Mouse (Mus musculus) stomach, postnatal 0 days (tissue): ENCODE data around the gene Nhsl2.

Experiments used
- CTCF ChIP-seq: IDR thresholded peaks from 2 replicates; pipeline ENCODE4 v1.5.1; 2016; ENCODE audit warnings: antibody characterized with exemption, low read depth, mild to moderate bottlenecking, moderate library complexity
- EP300 ChIP-seq: optimal IDR thresholded peaks from 2 replicates; pipeline ENCODE3; 2016; ENCODE audit warnings: antibody characterized with exemption

DNA sequence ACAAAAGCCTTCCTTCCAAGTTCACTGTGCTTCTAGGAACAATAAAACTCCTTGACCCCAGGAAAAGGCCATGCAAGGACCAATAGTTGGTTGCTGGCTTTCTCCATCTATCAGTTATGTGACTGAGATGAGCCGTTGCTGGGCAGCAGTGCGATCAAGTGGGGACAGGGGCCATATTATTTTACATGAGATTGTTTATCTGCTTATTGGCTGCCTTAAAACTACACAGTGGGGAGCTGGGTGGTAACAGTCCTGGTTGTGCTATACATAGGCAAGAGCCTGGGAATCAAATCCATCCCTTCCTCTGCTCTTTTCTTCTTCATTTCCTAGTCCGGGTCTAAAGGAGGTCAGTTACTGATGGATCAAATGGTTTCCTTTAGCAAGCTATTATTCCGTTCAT lies 53.4 kb downstream of the Nhsl2 start:
- TF ChIP-seq CTCF (no peak), EP300 (no peak)
